Mouse (Mus musculus) brain, embryonic 14.5 days (tissue): ENCODE results near the gene Trim38. TPM values are rescaled to one million over a fixed set of nuclear protein-coding genes. Genes with fewer than 3 reads are reported as not detected.

Source experiments
- DNase-seq: peaks from one replicate; pipeline ENCODE4 v3.0.0-alpha.2; 2011; ENCODE audit warnings: low read depth
- CTCF ChIP-seq: fragments of 200-500 bp; IDR thresholded peaks from 2 replicates; pipeline ENCODE4 v1.5.1; 2012; ENCODE audit warnings: inconsistent platforms, mild to moderate bottlenecking, moderate library complexity, borderline replicate concordance; ENCODE audit not compliant: insufficient read depth, insufficient read length; ENCODE audit errors: extremely low read depth
- POLR2A ChIP-seq: fragments of 200-500 bp; IDR thresholded peaks from 2 replicates; pipeline ENCODE4 v1.6.1; 2012; ENCODE audit warnings: mild to moderate bottlenecking, inconsistent platforms, borderline replicate concordance; ENCODE audit not compliant: poor library complexity, insufficient read depth, insufficient read length, severe bottlenecking; ENCODE audit errors: extremely low read depth
- polyA plus RNA-seq: library from polyadenylated mRNA; depleted of rRNA; stranded (reverse); fragments of >200 nt; gene quantifications from 2 replicates; pipeline ENCODE4 v1.2.3, GENCODE M21; 2012

Trim38 gene
- polyA plus RNA-seq, 1 experiment = not detected

DNA sequence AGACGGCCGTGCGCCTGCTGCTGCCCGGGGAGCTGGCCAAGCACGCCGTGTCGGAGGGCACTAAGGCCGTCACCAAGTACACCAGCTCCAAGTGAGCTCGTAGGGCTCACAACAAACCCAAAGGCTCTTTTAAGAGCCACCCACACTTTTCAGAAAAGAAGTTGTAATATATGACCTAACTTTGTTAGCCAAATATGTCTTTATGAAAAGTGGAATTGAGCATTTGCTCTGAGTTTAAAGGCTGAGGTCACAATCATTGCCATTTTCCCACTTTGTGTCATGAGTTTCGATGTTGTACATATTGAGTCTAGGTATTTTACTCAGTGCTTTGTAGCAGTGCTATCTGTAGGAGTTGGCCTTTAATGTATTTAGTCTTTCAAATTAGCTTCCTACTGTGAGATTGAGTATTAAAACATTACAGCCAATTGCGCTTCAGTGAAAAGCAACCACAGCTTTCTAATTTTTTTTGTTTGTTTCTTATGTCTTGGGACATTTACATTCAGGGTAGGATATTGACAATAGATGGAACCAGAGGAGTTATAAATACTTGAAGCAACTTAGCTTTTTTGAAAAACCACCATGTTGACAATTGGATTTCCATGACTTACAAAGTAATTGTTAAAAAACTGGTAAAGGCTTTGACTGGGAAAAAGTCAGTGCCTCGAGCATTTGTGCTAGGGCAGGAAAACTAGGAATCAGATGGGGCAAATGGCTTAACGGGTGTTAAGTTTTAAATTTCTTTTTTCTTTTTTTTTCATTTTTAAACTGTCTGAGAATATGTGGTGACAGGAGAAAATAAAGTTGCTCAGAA lies 22.4 kb upstream of the Trim38 start:
- no peak for DNase-seq
- no peak for TF ChIP-seq POLR2A
- TF ChIP-seq CTCF = no peak

GRCm38 (mm10) chr13:23747892-23748288 lies 21.8 kb upstream of the Trim38 start:
- DNase-seq = no peak
- TF ChIP-seq POLR2A (no peak), CTCF (no peak)

- TF ChIP-seq POLR2A (no peak), CTCF (no peak)
- no peak for DNase-seq
Measured at GRCm38 (mm10) chr13:23749563-23750121, 20.1 kb upstream of the Trim38 start.

GRCm38 (mm10) chr13:23750839-23751477 lies 18.8 kb upstream of the Trim38 start, which contains the start of gene Hist1h2ab:
TSS of gene Hist1h2ab (plus strand) at chr13:23751126.
- peak; percentile 93 for DNase-seq
- peak; percentile 11; the same call in 1 of the 2 replicates for TF ChIP-seq POLR2A

DNA sequence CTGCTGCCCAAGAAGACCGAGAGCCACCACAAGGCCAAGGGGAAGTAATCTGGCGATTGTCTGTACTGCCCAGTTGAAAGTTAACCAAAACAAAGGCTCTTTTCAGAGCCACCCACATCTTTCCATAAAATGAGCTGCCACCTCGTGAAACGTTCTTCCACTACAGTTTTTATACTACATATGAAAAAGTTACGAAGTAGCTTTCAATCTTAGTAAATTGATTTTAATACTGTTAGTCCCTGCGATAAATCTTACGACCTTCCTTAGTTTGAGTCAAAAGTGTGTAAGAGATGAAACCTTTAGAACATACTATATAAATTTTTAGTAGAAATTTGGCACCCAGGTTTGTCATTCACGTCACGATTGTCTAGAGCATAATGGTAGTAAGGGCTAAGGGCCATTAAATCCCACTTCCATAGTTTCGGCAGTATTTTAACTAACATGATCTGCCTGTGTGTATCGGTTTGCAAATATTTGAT lies 18.2 kb upstream of the Trim38 start:
- peak; percentile 58 for DNase-seq
- TF ChIP-seq POLR2A (no peak), CTCF (no peak)

DNA sequence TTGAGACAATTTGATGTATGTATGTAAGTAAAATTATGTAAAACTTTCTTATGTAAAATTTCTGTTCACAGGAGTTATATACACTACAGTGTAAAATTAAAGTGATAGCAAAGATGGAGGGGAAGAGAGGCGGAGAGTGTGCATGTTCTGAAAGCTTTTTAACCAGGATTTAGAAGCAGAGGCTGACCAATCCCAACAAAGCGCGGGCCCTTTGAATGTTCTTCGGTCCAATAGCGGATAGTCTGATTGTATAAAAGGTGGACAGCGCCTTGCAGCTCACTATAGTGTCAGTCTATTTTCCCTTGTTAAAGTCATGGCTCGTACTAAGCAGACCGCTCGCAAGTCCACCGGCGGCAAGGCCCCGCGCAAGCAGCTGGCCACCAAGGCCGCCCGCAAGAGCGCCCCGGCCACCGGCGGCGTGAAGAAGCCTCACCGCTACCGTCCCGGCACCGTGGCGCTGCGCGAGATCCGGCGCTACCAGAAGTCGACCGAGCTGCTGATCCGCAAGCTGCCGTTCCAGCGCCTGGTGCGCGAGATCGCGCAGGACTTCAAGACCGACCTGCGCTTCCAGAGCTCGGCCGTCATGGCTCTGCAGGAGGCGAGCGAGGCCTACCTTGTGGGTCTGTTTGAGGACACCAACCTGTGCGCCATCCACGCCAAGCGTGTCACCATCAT lies 17.5 kb upstream of the Trim38 start, which contains the start of gene Hist1h3b:
TSS of gene Hist1h3b (plus strand) at position 201 of the 675 bp plus-strand sequence.
- DNase-seq = peak; percentile 98
- TF ChIP-seq POLR2A = 0 out of 2 replicates have a peak, but pooled peaks have one; percentile 17

DNA sequence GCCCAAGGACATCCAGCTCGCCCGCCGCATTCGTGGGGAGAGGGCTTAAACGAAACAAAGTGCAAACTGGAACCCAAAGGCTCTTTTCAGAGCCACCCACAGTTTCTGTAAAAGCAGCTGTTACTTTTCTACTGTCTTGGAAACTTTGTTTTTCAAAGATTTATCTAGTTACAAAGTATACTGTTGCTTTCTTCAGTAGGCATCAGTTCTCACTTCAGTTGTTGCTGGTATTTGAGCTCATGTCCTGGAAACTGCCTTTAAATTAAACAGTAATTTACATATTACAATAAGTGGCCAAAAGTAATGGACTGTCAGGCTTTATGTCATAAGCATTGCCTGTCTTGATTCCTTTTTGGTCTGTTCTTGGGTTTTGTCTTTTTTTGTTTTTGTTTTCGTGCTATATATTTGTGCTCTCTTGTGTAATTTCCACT lies 17.0 kb upstream of the Trim38 start:
- no peak for DNase-seq
- TF ChIP-seq POLR2A = no peak
- TF ChIP-seq CTCF = no peak

GRCm38 (mm10) chr13:23753314-23754078 lies 16.2 kb upstream of the Trim38 start:
- TF ChIP-seq POLR2A (no peak), CTCF (no peak)
- DNase-seq = no peak

DNA sequence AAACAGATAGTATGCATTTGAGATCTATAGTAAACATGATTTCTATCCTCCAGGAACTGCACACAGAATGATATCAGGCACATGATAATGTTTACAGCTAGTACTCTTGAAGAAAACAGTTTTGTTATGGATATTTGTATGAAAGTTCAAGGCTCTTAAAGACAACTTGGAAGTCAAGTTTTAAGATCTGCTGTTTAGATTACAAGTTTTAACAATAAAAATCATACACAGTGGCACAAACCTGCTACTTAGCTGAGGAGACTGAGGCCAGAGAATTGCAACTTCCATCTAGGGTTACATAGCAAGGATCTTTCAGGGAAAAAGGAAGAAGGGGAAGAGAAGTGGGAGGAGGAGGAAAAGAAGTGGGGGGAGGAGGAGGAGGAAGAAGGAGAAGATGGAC lies 14.7 kb upstream of the Trim38 start:
- TF ChIP-seq POLR2A = no peak
- TF ChIP-seq CTCF = no peak
- DNase-seq = no peak

DNA sequence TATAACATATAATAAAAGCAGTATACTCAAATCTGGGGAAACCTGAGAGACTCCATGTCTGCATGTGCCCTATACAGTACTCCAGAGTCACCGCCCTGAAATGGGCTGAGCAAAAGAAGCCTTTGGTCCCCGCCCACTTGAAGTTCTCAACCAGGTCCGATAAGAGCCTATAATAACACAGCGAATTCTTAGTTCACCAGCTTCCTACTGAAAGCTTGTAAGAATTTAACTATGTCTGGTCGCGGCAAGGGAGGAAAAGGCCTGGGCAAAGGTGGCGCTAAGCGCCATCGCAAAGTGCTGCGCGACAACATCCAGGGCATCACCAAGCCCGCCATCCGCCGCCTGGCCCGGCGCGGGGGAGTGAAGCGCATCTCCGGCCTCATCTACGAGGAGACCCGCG lies 12.9 kb upstream of the Trim38 start, which contains the start of gene Hist1h4b:
TSS of gene Hist1h4b (plus strand) at position 224 of the 400 bp plus-strand sequence.
- peak; percentile 98 for DNase-seq
- TF ChIP-seq CTCF = no peak
- TF ChIP-seq POLR2A = peak; percentile 35; the same call in 1 of the 2 replicates

DNA sequence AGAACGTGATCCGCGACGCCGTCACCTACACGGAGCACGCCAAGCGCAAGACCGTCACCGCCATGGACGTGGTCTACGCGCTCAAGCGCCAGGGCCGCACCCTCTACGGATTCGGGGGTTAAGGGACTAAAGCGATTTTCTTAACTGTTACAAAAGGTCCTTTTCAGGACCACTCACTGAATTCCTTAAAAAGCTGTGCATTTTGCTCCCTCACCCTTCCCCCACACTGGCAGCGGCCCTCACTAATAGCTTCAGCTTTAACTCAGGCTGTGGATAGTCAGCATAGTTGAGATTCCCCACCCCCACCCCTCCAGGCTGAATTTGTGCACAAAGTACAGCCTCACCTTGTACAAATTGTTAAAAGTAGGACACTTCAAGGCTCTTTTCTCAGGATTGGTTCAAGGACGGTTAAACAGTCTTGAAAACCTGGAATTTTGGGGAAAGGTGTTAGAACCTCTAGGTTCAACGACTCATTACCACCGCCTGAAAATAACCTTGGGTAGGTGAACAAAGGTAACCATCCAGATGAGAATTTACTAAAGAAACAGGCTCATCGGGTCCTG lies 12.4 kb upstream of the Trim38 start:
- TF ChIP-seq CTCF (no peak), POLR2A (no peak)
- peak; percentile 58 for DNase-seq
